Mouse (Mus musculus) right cerebral cortex, postnatal 10 days (tissue): Measurements from ENCODE around the gene Sv2b.
A peak's percentile ranks its signal among the peaks of the same experiment; 100 is the strongest.
"Not testable (repeated sequence)": the region's sequence is repeated elsewhere in the genome, so short reads cannot be mapped to it uniquely, and the experiment has no call there.

Experiments
- DNase-seq, 2 experiments: peaks; one replicate each; pipeline ENCODE4 v3.0.0; 2021; ENCODE audit warnings: low spot score in 2 of 2

The Sv2b gene

DNA sequence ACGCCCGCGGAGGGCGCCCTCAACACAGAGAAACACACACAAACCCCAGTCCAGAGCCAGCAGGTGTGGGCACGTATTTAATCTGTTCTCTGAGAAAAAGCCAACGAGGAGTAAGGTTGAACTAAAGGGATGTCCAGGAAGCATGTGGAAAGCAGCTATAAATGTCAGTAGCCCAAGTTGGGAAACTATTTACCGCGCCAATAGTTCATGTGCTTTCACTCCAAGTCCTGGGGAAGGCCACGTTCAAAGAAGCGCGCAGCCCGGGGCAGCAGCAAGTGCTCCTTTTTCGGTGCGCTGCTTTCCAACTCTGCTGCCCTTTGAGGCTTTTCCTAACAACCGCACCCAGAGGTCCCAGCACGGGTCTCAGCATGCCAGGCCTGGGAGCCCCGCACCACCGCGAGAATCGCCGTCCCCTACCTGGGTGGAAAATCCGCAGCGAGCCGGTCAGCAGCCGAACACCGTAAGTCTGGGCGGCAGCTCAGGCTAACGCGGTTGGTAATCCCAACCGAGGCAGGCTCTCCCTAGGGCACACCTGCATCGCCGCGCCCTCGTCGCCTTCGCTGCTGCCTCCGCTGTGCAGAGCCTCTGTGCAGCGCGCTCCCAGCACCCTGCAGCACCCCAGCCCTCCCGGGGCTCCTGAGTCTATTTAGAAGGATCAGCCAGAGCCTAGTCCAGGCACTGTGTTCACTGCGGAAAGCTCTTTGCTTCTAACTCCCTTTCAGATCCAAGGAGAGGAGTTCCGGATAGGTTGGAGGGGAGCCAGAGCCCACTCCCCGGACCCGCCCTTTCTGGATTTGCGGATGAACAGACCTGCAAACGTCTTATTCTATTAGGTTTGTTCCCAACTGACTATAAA lies at the start of gene Sv2b:
Gene Sv2b (minus strand): TSS at position 806 of the 856 bp plus-strand sequence.
- DNase-seq, result peak; percentile 62 to 67

DNA sequence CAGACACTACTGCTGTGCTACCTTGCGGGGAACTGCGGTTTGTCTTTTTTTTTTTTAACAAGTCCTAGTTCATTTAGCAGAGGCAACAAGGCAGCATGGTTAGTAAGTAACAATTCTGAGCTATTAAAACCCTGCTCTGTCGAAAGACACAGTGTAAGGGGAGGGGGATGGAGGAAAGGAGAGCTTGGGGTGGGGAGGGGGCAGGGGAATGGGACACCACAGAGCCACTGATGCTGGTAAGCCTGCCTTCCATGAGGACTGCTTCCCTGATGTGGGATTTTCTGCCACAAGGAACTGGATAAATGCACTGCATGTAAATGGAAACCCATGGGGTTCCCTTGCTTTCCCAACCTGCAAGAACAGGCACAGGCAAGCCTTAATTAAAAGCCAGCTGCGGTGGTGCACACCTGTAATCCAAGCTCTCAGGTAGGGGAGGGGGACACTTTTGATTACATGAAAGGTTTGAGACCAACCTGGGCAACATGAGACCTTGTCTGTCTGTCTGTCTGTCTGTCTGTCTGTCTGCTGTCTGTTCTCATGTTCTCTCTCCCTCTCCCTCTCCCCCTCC lies 49.3 kb upstream of the Sv2b start:
- no peak for DNase-seq

DNA sequence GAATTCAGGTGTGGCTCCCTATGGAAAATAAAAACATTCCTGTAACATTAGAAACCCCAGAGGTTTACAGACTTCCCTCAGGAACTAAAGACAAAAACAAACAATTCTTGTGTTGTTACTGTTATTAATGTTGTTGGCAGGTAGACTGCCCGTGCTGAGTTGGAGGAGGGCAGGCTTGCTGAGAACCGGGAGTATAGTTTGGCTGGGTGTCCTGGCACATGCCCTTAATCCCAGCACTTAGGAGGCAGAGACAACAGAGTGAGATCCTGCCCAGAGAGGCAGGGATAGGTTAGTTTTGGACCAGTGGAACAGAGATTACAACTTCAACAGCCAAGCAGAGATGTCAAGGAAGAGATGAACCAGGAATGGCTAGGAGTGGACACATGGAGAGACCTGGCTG lies 46.5 kb upstream of the Sv2b start:
- DNase-seq, result no peak

DNA sequence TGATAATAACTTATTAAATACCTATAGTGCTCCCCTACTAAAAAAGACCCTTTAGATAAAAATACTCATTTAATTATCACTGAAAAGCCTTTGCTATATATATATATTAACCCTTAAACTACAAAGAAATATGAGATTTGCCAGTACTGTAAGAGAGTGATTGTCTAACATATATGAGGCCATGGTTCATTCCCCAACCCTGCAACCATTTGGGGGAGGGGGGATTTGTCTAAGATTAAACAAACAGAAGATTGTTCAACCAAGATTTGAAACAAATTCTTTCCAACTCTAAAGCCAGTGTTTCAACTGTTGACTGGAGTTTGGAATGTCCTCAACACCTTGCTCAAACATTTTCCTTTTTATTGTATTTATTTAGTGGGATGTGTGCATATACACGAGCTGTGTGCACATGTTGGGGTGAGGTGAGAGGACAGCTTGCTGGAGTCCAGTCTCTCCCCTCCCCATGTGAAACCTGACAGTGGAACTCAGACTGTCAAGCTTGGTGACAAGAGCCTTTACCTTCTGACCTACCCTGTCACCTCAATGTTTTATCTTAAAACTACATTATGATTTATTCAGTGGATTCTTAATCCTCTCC lies 43.8 kb upstream of the Sv2b start:
- DNase-seq, result no peak

DNA sequence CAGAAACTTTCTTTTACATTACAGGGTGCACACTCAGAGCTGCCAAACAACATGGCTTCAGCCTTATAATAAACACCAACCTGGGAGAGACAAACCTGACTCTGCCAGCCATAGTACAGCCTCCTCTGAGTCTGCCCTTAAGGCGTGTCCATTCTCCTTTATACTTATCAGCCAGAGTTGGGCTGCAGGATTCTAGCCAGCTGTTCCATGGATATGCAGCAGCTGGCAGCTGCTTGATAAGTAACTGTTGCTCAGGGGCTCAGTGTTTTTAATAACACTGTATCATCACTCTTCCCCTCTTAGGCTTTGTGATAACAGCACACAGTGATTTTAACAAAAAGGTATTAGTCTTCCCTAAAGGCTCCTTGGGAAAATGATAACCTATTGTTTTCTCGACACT lies 41.1 kb upstream of the Sv2b start:
- DNase-seq, result no peak

DNA sequence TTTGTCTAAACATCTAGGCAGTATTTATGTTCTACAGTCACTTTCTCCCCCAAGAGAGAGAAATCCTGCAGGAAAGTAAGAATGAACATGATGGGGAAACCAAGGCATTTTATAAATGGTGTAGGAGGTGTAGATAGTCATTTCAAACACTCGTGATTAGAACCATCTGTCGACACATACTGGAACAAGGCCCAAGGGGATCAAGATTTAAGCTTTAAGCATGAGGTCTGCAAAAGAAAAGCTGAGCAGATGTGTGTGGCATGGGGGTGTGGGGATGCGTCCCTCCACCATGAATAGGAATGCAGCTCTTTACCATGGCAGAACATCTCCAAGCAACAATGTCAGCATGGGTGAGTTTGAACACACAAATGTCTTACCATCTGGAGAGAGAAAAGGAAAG lies 23.2 kb upstream of the Sv2b start:
- peak; percentile 24 to 34 for DNase-seq

DNA sequence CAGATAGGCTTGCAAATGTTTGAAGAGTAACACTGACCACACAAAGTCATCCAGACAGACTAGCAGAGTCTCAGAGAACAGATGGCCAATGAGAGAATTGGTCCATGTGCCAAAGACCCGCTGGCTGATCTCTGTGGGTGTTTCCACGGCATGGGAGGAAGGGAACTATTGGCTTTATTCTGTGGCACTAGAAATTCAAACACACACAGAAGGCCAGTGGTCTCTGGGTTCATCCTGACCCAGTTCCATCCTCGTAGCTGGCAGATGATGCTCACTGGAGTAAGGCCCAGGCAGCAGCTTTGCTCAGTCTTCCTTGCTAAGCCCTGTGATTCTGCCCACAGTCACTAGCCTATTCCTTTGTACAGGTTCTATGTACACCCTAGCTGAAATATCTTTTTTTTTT lies 20.7 kb upstream of the Sv2b start:
- peak; percentile 25 to 32 for DNase-seq

DNA sequence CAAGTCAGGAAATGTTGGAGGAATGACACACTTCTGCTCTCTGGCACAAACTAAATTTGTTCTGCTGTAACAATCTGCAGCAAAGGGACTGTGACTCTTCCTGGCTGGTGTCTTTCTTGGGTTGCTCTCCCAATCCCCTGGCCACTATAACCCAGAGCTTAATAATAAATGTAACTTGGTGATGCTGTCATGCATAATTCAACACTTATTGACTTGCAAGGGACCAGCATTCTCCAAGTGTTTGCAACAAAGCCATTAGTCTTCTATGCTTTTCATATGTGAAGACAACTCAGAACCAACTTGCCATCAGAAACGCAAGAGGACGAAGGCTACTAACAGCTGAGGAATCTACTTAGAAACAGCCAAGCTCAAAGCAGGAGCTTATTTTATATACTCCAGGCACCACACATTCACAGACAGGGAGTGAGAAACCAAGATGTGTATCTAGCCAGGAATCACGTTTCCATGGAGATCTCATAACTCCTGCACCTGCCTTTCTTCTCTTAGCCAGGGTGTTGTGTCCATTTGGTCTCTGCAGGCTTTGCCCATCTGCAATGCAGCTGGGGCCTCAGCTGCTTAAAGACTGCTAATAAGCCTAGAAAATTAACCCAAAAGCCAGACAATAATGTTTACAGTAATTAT lies 19.8 kb upstream of the Sv2b start:
- DNase-seq, result peak; percentile 28 to 67

DNA sequence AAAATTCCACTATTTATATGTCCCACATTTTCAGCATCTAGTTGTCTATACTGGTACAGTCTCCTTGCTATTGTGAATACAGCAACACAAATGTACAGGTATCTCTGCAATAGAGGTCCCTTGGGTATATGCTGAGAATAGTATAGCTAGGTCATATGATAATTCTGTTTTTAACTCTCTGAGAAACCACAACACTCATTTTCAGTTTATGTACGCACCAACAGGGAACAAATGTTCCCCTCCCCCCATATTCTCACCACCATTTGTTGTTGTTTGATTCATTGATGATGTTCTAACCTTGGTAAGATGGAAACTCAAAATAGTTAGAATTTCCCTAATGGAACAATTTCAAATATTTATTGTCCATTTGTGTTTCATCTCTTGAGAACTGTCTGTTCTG lies 16.2 kb upstream of the Sv2b start:
- DNase-seq, result no peak

DNA sequence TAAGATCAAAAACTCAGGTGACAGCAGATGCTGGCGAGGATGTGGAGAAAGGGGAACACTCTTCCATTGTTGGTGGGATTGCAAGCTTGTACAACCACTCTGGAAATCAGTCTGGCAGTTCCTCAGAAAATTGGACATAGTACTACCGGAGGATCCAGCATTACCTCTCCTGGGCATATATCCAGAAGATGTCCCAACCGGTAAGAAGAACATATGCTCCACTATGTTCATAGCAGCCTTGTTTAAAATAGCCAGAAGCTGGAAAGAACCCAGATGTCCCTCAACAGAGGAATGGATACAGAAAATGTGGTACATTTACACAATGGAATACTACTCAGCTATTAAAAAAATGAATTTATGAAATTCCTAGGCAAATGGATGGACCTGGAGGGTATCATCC lies 13.7 kb upstream of the Sv2b start:
- not testable (repeated sequence) for DNase-seq

DNA sequence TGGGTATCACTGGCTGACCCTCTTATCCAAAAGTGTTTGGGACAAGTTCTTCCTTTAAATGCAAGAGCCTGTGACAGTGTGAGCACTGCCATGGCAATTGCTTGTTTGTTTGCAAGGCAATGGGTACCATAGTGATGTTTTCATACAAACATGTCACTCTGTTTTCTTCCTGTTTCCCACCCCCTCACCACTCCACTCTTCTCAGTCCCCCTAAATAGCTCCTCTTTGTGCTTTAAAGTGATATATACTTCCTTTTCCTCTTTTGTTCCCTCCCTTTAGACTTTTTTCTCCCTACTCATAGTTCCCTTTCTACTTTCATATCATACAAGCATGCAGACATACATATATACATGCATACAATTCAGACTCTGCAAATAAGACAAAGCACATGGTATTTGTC lies 10.9 kb upstream of the Sv2b start:
- no peak for DNase-seq

DNA sequence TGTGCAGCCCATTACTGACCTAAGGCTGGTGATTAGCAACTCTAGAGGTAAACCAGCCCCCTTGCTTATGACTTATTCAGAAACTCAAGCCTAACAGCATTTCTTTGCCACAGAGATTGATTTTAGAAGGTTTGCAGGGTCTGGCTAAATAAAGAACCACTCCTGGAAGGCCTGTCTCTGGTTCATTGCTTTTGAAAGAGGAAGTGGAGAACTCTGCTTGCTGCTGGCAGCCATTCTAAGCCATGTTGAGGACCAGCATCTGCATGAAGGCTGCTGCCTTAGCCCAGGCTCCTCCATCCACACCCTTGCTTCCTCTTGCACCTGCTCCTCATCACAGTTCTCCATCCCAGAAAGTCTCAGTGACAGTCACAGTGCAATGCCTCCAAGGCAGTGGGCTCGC lies 9.3 kb upstream of the Sv2b start:
- no peak for DNase-seq

DNA sequence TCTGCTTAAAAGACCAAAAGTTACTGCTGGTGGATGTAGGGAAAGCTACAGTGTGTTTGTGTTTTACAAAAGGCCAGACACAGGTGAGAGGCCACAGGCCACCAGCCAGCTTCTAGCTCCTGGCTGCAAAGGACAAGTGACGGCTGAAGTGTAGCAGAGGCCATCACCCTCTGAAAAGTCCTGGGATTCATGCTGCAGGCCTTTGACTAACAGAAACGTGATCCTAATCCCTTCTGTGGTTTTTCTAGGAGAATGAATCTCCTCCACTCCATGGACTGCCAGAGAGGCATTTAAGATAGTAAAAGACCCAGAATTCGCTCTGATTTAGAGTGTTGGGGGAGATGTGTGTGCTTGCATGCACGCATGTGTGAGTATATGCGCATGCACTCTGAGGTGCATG lies 5.8 kb upstream of the Sv2b start:
- no peak for DNase-seq

DNA sequence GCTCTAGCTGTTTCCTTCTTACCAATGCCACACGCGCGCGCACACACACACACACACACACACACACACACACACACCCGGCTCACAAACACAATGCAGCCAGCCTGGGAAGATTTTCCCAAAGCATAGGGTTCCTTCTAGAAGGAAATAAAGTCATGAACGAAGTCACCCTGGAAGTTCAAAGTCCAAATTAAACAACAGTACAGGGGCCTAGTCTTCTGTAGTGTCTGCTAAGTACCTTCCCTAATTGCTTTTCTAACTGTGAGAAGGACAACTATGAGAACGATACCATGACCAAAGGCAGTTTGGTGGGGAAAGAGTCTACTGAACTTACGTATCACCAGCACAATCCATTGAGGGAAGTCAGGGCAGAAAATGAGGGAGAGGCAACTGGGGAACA lies 508 bp upstream of the Sv2b start:
- DNase-seq, result no peak

DNA sequence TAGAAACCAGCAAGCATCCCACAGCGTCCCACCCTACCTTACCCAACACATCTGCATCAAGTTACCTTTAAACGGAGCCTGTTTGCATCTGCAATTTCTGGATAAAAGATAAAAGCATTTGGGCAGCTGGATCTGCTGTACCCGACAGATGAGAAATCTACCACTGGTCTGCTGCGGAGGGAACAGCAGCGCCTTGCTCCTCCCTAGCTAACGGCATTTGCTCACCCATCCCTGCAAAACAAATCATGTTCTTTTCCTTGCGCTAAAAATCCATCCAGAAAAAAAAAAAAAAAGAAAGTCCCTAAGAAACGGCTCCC lies 964 bp downstream of the Sv2b start:
- DNase-seq, result peak; percentile 50 to 55

DNA sequence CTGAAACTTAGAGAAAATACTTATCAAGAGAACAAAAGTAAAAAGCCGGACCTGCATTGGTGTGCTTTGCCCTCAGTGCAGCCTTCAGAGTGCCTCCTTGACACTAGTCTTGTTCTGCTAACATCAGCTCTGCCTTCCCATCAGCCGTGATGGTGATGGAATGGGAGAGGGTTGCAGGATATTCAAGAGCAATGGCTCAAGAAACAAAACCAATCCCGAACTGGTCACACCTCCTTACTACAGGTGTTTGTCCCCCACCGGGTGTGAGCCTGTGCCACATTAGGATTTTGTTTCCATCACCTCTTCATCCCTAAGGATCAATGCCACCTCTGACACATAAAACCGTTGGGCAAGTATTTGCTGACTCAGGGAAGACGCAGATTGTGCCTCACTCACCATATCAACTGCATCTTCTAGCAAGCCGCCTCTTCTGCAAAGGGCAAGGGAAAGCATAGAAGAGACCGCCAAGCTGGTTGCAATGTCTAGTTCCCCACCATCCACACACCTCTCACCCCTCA lies 1.4 kb downstream of the Sv2b start:
- DNase-seq, result no peak

DNA sequence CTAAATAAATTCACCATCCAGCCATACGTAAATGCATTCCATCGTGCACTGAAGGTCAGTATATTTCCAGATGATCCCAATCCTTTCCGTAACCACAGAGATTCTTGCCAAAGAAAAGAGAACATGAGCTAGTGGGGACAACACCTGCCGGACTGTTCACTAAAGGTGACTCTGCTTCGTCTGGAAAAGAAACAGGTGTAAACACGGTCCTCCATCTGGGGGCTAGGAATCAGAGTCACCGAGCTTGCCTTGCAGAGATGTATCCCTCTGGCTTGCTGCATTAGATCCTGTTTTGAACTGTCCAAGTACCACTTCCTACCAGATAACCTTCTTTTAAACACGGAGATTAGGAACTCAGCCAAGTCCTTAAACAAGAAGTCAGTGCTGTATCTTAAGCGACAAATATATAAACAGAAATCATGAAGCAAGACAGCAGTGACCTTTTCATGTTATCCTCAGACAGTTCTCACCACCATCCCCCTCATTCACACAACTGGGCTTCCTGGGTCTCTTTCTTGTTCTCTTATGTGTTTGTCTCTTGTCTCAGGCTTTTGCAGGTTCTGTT lies 3.1 kb downstream of the Sv2b start:
- no peak for DNase-seq

DNA sequence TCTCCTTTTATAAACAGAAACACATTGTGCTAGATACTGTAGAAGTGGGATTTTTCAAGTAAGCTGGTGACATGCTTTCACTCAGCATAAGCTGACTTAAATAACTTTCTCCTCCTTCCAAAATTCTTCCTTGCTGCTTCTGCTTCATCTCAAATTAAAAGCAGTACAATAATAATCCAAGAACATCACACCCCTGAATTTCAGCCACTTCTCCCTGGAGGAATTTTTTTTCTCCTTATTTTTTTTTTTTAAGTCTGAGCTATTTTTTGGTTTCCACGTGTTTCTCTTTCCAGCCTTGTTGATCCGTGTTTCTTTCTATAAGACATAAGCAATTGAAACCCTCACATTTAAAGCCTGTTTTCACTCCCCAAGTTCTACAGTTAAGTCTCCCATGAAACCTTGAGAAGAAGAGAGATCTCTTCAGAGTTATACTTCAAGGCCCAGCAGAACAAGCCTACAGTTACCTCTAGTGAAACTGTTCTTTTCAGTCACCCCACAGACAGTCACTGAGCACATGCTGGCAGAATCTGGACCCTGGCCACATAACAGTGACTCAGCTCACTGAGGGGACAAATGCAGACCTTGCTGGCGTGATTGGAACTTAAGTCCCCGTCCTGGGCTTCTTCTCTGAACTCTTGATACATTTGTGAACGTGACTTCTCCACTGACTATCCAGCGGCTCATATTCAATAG lies 6.4 kb downstream of the Sv2b start:
- peak in 1 of 2 experiments; percentile 34 for DNase-seq

DNA sequence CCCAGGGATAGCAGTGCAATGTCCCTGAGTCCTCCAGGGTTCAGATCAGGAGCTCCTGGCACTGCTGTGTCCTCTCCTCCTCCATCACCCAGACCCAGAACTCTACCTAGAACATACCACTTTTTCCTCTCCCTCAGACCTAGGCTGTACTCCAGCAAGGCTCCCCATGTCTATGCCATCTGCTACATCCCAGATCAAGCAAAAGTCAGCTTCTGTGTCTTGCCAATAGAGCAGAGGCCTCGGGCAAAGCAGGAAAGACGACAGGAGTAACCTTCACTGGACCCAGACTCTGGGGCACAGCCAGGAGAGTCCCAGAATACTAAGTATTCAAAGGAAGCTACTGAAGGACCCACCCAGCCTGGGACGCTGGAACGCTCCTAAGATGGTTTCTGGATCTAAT lies 9.8 kb downstream of the Sv2b start:
- no peak for DNase-seq

DNA sequence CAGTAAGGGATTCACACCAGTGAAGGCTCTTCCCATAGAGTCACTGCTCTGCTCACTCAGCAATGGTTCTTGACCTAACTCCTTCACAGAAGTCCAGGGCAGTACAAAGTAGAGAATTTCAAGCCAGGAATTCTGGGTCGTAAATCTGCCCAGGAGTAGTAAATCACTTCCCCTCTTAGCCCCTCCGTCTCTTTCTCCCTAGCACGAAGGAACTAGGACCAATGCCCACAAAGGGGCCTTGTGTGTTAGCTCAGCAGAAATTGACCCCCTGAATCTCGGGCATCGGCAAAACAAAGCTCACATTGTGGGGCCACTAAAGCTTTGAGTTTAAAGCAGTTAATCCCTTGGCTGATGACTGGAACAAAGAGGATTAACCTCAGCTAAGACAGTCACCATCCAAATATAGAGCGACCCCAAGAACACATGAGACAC lies 12.4 kb downstream of the Sv2b start:
- no peak for DNase-seq

DNA sequence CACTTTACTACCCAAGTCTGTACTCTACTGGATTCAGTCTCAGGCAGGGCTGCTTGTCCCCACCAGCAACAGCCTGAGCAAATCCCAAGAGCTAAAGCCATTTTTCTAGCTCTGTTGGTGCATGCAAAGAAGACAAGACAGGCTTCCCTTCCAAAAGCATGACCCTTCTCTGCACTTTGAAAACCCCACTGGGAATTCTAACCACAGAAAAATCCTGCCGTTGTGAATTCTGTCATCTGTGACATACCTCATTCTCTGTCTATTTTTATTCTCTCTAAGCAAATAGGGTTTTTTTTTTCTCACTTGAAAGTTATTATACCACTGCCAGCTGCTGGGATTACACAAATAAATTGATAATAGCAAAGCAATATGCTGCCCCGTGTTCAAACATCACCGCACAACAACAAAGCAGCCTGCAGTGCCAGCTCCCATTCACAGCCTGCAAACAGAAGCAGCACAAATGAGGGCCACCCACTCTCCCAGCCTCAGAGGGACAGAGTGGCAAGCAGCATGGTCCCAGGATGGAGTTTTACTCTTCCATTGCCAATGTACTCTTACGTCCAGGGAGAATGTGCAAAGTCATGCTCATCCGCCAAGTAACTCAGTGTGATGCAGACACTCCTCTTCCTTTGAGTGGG lies 13.7 kb downstream of the Sv2b start:
- DNase-seq, result peak in 1 of 2 experiments; percentile 50
